Mouse (Mus musculus): ENCODE data around the gene Grin2c.

DNA sequence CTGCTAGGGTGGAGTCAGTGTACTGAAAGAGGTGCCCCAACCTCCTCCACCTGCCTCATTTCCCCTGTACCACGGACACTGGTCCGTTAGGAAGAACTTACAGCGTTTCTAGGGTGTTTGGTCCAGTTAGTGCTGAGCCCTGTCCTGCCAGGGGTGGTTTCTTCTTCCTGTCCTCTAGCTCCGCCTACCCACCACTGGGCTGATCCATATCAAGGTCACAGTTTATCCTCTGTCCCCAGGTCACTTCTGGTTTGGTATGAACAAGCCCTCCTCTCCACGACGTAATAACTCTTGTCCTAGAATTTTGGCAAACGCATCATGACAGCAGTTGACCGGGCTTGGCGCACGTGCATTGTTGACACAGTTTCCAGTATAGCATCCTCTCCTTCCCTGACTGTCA, 47.4 kb downstream of the Grin2c start:
- TF ChIP-seq CTCF (IDR thresholded peaks at IDR 0.05; ENCODE audit: low read depth, low read length) (no peak), POLR2A (IDR thresholded peaks at IDR 0.05; ENCODE audit: insufficient read depth, low read length) (no peak)

Measured in ES-Bruce4 (cell line).